Mouse (Mus musculus) testis, postnatal 10 days (tissue): ENCODE results near the gene Slc5a12.

Experiments used
- DNase-seq: peaks from one replicate; pipeline ENCODE4 v3.0.0; 2021; ENCODE audit warnings: low spot score

Slc5a12 gene

GRCm38 (mm10) chr2:110596932-110597331, at the start of gene Slc5a12:
TSS of gene Slc5a12 (plus strand) at chr2:110597298.
- DNase-seq: no peak

- DNase-seq: no peak
Observed at GRCm38 (mm10) chr2:110556098-110556497, 41.0 kb upstream of the Slc5a12 start.

- no peak for DNase-seq
Observed at GRCm38 (mm10) chr2:110562621-110563020, 34.5 kb upstream of the Slc5a12 start.

GRCm38 (mm10) chr2:110564673-110565627, 32.1 kb upstream of the Slc5a12 start:
- DNase-seq: peak; percentile 69

- no peak for DNase-seq
Observed at GRCm38 (mm10) chr2:110586692-110587091, 10.4 kb upstream of the Slc5a12 start.

- no peak for DNase-seq
Observed at GRCm38 (mm10) chr2:110590007-110590406, 7.1 kb upstream of the Slc5a12 start.

- no peak for DNase-seq
Observed at GRCm38 (mm10) chr2:110592276-110592675, 4.8 kb upstream of the Slc5a12 start.

GRCm38 (mm10) chr2:110644358-110644757, 47.3 kb downstream of the Slc5a12 start:
- DNase-seq: no peak

- no peak for DNase-seq
Observed at GRCm38 (mm10) chr2:110644846-110645245, 47.7 kb downstream of the Slc5a12 start.

- DNase-seq: no peak
Observed at GRCm38 (mm10) chr2:110663329-110663728, 66.2 kb downstream of the Slc5a12 start.

GRCm38 (mm10) chr2:110671071-110671624, 74.0 kb downstream of the Slc5a12 start:
- DNase-seq: no peak
